Mouse (Mus musculus) gastrocnemius, adult 2 months (tissue): ENCODE measurements at regions not wholly inside any gene's neighbourhood (a gene's known extent, or its start where the extent isn't known, plus 50 kb on each side); places are given as distances from the start of the nearest gene placed in this dataset.

Experiments
- DNase-seq: peaks from one replicate; pipeline ENCODE4 v3.0.0; 2022
- H3K27ac ChIP-seq: fragments of 200-600 bp; 2 replicates; pipeline ENCODE4 v1.8.1; 2022; ENCODE audit warnings: mild to moderate bottlenecking
- H3K4me3 ChIP-seq: fragments of 200-600 bp; 2 replicates; pipeline ENCODE4 v1.8.1; 2022; ENCODE audit warnings: mild to moderate bottlenecking, moderate library complexity
- CTCF ChIP-seq: fragments of 200-600 bp; IDR thresholded peaks from 2 replicates; pipeline ENCODE4 v1.8.1; 2022; ENCODE audit warnings: antibody characterized with exemption, mild to moderate bottlenecking, moderate library complexity
- intact Hi-C: fragments of 180-260 bp; cut with DNase I; formaldehyde crosslinking; loops from one replicate; pipeline ENCODE4 v1.15.1; 2025

DNA sequence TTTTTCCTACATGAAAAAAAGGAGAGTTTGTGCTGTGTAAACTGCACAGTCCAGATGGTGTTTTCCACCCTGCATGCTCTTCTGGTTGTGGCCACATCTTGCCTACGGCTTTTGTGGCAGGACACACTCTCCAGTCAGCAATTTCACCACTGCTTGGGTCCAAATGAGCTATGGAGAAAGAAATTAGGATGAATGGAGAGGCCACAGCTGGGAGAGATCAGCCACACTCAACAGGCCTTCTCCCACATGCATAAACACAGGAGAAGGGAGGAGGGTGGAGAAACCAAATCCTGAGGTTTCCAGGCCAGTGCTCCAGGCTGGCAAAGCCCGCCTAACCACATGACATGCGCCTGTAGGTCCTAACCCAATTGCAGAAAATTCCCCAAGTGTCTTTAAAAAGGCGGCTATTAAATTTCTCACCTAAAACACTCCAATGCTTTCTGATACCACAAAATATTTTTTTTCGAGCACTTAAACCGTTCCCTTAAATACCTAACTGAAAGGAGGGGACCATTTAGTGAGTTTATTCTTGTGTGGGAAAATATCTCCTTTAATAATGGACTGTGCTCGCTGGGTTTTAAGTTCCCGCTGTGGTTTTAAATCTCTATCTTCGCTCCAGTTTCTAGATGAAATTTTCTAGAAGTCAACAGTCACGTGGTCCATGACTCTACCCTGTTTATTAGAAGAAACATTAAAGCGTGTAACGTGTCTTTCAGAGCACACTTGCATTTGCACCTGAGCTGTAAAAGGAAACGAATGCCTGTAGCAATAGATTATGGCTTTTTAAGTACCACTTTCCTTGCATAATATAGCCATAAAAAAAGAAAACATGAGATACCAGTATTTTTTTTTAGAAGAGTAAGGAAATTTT lies 97.9 kb upstream of the BC052040 start:
- Histone ChIP-seq H3K27ac (no peak overlapping the region), H3K4me3 (peak overlapping the region; percentile 26)
- peak; percentile 26 for DNase-seq
- intact Hi-C loops = no loop called here
- TF ChIP-seq CTCF = no peak

DNA sequence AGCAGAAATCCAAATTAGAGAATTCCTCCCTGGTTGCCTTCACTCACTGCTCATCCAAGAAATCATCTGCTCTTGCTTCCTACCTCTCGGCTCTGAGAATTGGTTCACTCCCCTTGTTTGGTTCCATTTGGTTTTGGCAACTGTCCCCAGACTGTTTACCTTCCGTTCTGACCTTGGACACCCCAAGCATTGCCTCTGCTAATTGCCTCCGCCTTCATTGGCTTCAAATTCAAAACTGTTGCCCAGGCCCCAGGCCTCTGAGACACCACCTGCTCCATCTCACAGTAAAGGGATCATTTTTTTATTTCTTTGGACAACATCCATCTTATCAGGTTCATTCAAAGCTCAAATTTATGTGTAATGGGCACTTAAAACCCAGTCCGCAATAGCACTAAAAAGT lies 93.1 kb upstream of the BC052040 start:
- intact Hi-C loops = no loop called here
- DNase-seq = no peak
- no peak for TF ChIP-seq CTCF
- Histone ChIP-seq H3K27ac (no peak overlapping the region), H3K4me3 (no peak overlapping the region)

DNA sequence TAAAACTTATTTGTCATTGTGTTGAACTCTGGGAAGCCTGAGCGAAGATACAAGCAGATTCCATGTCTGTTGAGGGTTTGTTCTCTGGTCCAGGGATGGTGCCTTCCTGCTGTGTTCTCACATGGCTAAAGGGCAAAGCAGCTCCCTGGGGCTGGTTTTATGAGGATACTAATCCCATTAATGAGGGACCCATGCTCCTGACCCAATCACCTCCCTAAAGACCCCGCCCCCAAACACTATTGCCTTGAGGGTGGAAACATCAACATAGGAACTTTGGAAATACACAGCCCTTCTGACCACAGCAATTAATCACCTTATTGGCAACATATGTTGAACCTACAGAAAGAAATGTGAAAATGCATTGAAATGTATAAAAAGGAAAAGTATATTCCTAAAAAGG lies 88.5 kb upstream of the BC052040 start:
- H3K4me3 ChIP-seq = no peak overlapping the region
- no peak overlapping the region for H3K27ac ChIP-seq
- no peak for DNase-seq
- intact Hi-C loops = no loop called here
- no peak for TF ChIP-seq CTCF

DNA sequence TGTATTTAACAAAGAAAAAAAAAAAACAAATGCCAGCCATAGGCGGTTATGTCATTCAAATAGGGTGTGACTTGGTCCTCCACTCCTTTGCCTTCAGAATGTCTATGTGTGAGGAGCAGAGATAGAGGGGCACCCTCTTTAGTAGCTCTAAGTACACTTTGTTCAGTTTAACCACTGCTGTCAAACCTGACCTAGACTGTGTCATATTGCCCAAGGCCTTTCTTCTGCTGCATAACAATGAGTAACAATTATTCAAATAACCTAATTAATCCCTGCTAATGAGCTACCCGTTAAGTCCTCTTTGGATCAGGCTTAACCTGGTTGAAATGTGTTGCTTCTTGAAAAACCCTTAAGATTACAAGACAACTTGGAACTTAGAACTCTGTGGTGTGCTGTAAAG lies 81.6 kb upstream of the BC052040 start:
- Histone ChIP-seq H3K27ac (no peak overlapping the region), H3K4me3 (no peak overlapping the region)
- intact Hi-C loops = no loop called here
- no peak for TF ChIP-seq CTCF
- no peak for DNase-seq

DNA sequence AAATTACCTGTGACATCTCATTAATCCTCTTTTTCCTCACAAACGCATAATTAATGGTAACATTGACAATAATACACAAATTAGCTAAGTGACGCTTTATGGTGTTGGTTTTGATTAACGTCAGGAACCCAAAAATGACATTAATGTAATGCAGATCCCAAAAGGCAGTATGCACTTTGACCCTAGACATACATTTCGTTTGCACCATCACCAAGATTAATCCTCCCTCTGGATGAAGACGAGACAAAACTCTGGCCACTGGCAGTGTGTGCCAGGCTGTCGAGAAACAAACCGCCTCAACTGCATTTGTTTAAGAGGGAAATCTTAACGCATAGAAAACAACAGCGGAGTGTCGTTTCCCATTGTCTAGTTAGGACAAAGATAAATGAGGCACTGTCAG lies 72.0 kb upstream of the BC052040 start:
- intact Hi-C loops = no loop called here
- TF ChIP-seq CTCF = no peak
- Histone ChIP-seq H3K27ac (no peak overlapping the region), H3K4me3 (no peak overlapping the region)
- DNase-seq = no peak

DNA sequence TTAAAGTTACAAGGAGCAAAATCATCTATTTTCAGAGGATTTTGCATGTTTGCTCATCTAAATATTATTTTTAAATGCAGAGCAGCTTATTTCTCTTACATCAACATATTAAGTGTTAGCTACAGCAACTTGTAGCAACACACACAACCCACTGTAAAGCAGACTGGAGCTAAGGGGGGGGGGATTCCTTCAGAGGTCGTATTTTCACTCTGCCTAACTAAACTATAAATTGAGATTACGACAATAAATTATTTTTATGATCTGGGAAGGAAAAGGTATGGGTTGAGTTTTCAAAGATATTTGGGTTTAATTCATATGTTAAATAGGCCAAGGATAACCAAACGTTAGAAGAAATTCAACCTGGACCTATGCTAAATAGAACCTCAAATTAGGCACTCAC lies 70.4 kb upstream of the BC052040 start:
- Histone ChIP-seq H3K27ac (no peak overlapping the region), H3K4me3 (no peak overlapping the region)
- intact Hi-C loops = loop anchor here (10.0 kb wide), 2 partner anchors 344 to 594 kb away; no protein-coding TSS in a partner anchor
- no peak for DNase-seq
- TF ChIP-seq CTCF = no peak

DNA sequence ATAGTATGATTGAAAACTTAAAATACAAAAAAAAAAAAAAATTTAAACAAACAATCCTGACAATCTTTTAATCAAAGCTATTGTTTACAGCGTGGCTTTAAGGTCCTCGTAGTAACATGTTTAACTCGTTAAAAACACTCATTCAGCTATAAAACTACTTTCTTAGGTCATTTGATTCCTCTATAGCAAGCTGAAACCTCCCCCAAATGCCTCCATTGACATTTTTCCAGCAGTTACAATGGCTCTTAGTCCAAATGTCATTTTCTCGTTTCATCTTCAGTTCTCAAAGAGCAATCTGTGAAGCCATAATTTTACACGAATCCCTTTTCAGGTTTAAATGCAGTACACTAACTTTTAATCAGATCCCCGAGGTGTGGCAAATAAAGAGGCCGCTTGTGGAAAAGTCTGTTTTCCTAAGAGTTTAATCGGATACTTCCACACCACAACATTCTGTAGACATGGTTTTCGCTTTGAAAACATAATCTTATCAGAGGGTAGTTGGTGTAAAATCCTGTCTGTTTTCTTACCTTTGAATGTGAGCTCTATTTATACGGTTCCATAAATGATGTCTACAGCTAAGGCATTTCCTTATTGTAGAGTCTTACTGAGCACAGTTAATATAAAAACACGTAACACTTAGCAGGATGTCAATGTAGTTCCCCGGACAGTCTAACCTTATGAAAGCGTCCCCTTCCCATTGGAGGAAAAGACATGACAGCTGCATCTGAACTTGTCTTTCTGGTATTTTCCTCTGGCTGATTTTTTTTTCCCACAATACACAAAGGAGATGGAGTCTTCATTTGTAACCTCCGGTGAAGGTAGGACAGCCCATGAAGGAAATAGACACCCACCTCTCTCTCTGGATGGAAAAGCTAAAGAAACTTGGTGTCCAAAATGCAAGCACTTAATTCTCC lies 69.6 kb upstream of the BC052040 start:
- Histone ChIP-seq H3K27ac (no peak overlapping the region), H3K4me3 (no peak overlapping the region)
- intact Hi-C loops = loop anchor here (10.0 kb wide), 2 partner anchors 343 to 593 kb away; no protein-coding TSS in a partner anchor
- TF ChIP-seq CTCF = no peak
- no peak for DNase-seq

DNA sequence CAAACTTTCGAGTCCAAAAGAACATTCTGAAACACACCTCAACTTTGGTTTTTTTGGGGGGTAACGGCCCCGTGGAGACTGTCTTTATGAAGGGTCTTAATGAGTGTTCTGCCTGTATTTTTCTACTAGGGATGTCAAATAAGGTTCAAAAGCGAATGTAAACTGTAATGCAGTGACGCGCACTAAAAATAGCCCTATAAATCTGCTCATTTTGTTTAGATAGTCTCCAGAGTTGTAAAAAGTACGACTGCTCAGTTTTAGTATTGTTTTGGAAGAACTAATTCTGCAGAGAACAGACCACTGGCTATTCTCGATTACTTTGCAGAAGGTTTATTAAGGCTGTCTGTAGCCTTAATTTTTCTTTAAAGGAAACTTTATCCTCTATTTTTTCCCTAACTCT lies 68.6 kb upstream of the BC052040 start:
- H3K27ac ChIP-seq = no peak overlapping the region
- DNase-seq = no peak
- no peak overlapping the region for H3K4me3 ChIP-seq
- intact Hi-C loops = loop anchor here (10.0 kb wide), 2 partner anchors 342 to 592 kb away; no protein-coding TSS in a partner anchor
- TF ChIP-seq CTCF = no peak

DNA sequence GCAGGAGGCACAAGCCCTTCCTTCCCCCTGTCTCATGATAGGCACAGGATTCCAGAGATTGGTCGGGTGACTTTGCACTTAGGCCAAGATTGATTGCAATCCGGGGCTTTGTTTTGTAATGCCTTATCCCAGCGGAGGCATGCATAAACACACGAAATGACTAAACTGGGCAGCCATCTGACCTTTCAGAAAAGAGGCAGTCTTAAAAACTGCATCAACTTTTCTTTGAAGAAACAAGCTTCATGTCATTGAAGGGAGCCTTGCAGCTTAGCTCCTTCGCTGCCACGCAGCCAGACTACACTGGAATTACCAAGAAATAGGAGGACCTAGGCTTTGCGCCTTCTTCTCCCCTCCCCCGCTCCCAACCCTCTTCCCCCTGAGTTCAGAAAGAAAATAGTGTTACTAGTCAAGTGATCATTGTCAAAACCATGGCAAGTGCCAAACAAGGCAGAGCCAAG lies 67.7 kb upstream of the BC052040 start:
- H3K4me3 ChIP-seq = no peak overlapping the region
- DNase-seq = no peak
- no peak for TF ChIP-seq CTCF
- no peak overlapping the region for H3K27ac ChIP-seq
- intact Hi-C loops = loop anchor here (10.0 kb wide), 2 partner anchors 341 to 591 kb away; no protein-coding TSS in a partner anchor

DNA sequence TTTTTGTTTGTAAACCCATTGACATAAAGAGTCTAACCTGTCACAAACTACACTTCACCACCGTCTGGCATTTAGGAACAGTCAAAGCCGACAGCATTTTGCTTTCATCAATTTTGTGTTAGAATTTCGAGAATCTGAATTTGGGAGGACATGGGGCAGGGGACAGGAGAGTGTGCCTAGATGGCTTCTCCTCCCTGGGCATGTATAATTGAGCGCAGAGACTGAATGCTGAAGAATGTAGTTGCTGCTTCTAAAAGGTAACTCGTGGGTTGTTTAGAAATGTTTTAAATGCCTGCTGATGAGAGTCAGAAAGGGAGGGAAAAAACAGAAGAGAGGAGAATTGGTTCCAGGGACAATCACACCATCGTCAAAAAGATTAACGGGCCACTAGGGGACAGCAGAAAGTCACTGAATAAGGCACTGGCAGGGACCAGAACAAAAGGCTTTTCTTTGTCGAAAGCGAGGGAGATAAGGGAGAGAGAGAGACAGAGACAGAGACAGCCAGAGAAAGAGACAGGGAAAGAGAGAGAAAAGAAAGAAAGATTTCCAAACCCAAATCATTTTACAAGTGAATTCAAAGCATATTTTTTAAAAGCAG lies 66.6 kb upstream of the BC052040 start:
- Histone ChIP-seq H3K27ac (no peak overlapping the region), H3K4me3 (no peak overlapping the region)
- no peak for DNase-seq
- intact Hi-C loops = loop anchor here (10.0 kb wide), 2 partner anchors 340 to 590 kb away; no protein-coding TSS in a partner anchor
- TF ChIP-seq CTCF = peak; percentile 66

DNA sequence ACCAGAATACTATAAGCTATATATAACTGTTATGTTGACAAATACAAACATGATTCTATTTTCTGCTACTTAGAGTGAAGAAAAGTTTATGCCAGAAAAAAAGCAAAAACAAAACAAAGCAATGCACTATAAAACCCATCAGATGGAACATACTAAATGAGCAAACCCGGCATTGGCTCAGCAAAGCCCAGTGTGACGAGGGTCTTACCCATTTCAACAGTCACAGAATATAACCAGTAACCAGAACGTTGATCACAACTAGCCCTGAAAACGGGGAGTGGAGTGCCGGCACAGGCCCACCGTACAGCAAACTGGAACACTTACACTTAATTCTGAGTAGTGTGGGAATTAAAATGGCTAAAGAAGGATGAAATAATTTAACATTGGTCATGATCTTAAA lies 66.0 kb upstream of the BC052040 start:
- TF ChIP-seq CTCF = no peak
- intact Hi-C loops = loop anchor here (10.0 kb wide), 2 partner anchors 339 to 589 kb away; no protein-coding TSS in a partner anchor
- no peak for DNase-seq
- no peak overlapping the region for H3K4me3 ChIP-seq
- H3K27ac ChIP-seq = no peak overlapping the region

DNA sequence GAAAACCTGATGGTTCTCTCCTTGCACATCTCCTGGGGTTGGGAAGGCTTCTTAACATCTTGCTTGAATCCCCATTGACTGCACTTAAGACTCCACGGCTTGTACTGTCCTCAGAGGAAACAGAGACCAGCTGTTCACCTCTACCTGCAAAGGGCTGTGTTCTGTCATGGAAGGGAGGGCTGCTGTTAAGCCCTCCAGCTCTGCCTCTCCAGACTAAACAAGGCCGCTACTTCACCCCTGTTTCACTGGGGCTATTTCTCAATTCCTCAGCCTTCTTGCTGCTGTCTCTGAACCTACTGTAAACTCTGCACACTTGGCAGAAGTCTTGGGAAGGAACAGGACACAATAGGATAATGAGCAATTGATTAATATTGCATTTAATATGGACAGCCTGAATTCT lies 64.7 kb upstream of the BC052040 start:
- H3K4me3 ChIP-seq = no peak overlapping the region
- intact Hi-C loops = loop anchor here (10.0 kb wide), 2 partner anchors 338 to 588 kb away; no protein-coding TSS in a partner anchor

More for the DNA sequence above, 64.7 kb upstream of the BC052040 start:
- no peak overlapping the region for H3K27ac ChIP-seq
- no peak for DNase-seq
- TF ChIP-seq CTCF = no peak
